In the genomic region with DNA sequence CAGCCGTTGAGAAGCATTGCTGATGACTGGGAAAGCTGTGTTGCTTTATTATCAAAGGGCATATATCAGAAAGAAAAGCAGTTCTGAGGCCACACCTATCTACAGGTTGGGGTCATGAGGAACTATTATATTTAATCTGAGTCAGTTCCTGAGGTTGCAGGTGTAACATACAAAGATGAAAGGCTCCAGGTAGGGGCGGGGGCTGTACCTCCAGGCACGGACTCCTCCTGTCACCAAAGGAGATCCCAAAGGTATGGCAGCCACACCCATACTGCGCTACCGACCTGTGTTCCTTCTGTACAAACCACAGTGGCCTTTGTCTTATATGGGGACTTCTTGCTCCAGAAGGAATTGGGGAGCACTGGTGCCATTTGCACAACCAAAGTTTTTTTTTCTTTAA, we compare ENCODE assay signal across 18 mouse cellular contexts.
"Had no signal": no experiment of that assay in that cellular context is flagged by ENCODE, and none has a peak within 500 bp of the region (broad histone marks: within the 10 kb centered on the region; RNA-seq: fewer than 3 reads in every experiment).

No protein-coding gene starts in this region.

- ATAC-seq: hindbrain, postnatal 0 days; inflammation-experienced regulatory T-cells, adult 6 months; liver, embryonic 12.5 days had no signal

- H3K4me3 ChIP-seq: limb, embryonic 10.5 days; limb, embryonic 13.5 days; liver, embryonic 12.5 days; liver, embryonic 15.5 days had no signal

- H3K9ac ChIP-seq: limb, embryonic 13.5 days; liver, embryonic 12.5 days; liver, embryonic 15.5 days had no signal

- DNase-seq: kidney, adult 2 months; kidney, postnatal 36 days; layer of hippocampus, postnatal 36 days; liver; lung, adult 18-20 months; lung, postnatal 14 days; lung, postnatal 4 days; midbrain, embryonic 14.5 days; right cerebral cortex, postnatal 25 days; thymus, postnatal 25 days had no signal

- H3K36me3 ChIP-seq: limb, embryonic 10.5 days; limb, embryonic 13.5 days; liver, embryonic 12.5 days; liver, embryonic 15.5 days had no signal

- H3K27ac ChIP-seq: hindbrain, postnatal 0 days; kidney, postnatal 0 days; limb, embryonic 10.5 days; limb, embryonic 13.5 days; liver, embryonic 12.5 days; liver, embryonic 15.5 days had no signal

- H3K27me3 ChIP-seq: limb, embryonic 13.5 days; liver, embryonic 15.5 days had no signal

- H3K9me3 ChIP-seq: limb, embryonic 10.5 days; limb, embryonic 13.5 days; liver, embryonic 12.5 days; liver, embryonic 15.5 days had no signal

- H3K4me2 ChIP-seq: limb, embryonic 13.5 days; liver, embryonic 12.5 days; liver, embryonic 15.5 days; midbrain, embryonic 11.5 days had no signal
